Mouse (Mus musculus): ENCODE data around the gene Kcng3. TPM values are rescaled to one million over a fixed set of nuclear protein-coding genes. Genes with fewer than 3 reads are reported as not detected.

Kcng3 gene
- total RNA-seq (2014; rRNA removed), result 2.3 and 4.0 TPM in 2 replicates
- 0.05 and 0.09 TPM in 2 replicates for polyA plus RNA-seq (2015; fragmentation: Nextera tagmentation; extraction: Ambion mirVana)

GRCm38 (mm10) chr17:83631783-83632652, at the start of gene Kcng3:
Kcng3 (minus strand) TSS chr17:83631895.
- Histone ChIP-seq H3K9me3 (ENCODE audit: low read length) (no peaks in the 10 kb centered on the region), H3K4me1 (ENCODE audit: insufficient read depth, low read length) (no peaks in the 10 kb centered on the region; the same call in 1 of the 2 replicates), H3K4me2 (ENCODE audit: low read depth, low read length, poor library complexity, severe bottlenecking) (peak within 1 kb of the TSS; percentile 81), H3K27me3 (ENCODE audit: insufficient read depth, low read length) (peaks cover 32% of the 10 kb centered on the region), H3K36me3 (ENCODE audit: insufficient read depth, low read length) (no peaks in the 10 kb centered on the region), H3K9ac (replicated peaks; ENCODE audit: low read length, poor library complexity, severe bottlenecking) (peak within 1 kb of the TSS; percentile 51), H3K4me3 (ENCODE audit: low read depth, low read length) (peak within 1 kb of the TSS; percentile 56), H3K27ac (ENCODE audit: low read depth, low read length) (no peak within 1 kb of the TSS)
- DNase-seq (ENCODE audit: low spot score) (peak; percentile 40), ATAC-seq (ENCODE audit: low FRiP score) (peak; percentile 48; the same call in 1 of the 2 replicates)
- WGBS, result 0% methylated on average over 57 of the region's 86 CpGs
- no peak for TF ChIP-seq CTCF (IDR thresholded peaks at IDR 0.05)

GRCm38 (mm10) chr17:83677370-83677769, 45.7 kb upstream of the Kcng3 start:
- Histone ChIP-seq H3K4me1 (ENCODE audit: insufficient read depth, low read length) (no peaks in the 10 kb centered on the region), H3K4me3 (ENCODE audit: low read depth, low read length) (no peak overlapping the region), H3K4me2 (ENCODE audit: low read depth, low read length, poor library complexity, severe bottlenecking) (no peak overlapping the region), H3K27me3 (ENCODE audit: insufficient read depth, low read length) (no peaks in the 10 kb centered on the region), H3K9ac (replicated peaks; ENCODE audit: low read length, poor library complexity, severe bottlenecking) (no peak overlapping the region), H3K9me3 (ENCODE audit: low read length) (no peaks in the 10 kb centered on the region), H3K27ac (ENCODE audit: low read depth, low read length) (no peak overlapping the region), H3K36me3 (ENCODE audit: insufficient read depth, low read length) (no peaks in the 10 kb centered on the region)
- no peak for TF ChIP-seq CTCF (IDR thresholded peaks at IDR 0.05)
- 76% methylated on average over 1 of the region's 1 CpGs for WGBS
- DNase-seq (ENCODE audit: low spot score) (no peak), ATAC-seq (ENCODE audit: low FRiP score) (no peak)

- H3K9ac ChIP-seq (replicated peaks; ENCODE audit: low read length, poor library complexity, severe bottlenecking), result no peak overlapping the region
- no peak for ATAC-seq (ENCODE audit: low FRiP score)
- H3K36me3 ChIP-seq (ENCODE audit: insufficient read depth, low read length), result no peaks in the 10 kb centered on the region
- H3K4me1 ChIP-seq (ENCODE audit: insufficient read depth, low read length), result no peaks in the 10 kb centered on the region
- no peak overlapping the region for H3K27ac ChIP-seq (ENCODE audit: low read depth, low read length)
- TF ChIP-seq CTCF (IDR thresholded peaks at IDR 0.05), result no peak
- no peak for DNase-seq (ENCODE audit: low spot score)
- no peak overlapping the region for H3K4me2 ChIP-seq (ENCODE audit: low read depth, low read length, poor library complexity, severe bottlenecking)
- no peaks in the 10 kb centered on the region for H3K27me3 ChIP-seq (ENCODE audit: insufficient read depth, low read length)
- H3K9me3 ChIP-seq (ENCODE audit: low read length), result no peaks in the 10 kb centered on the region
- H3K4me3 ChIP-seq (ENCODE audit: low read depth, low read length), result no peak overlapping the region
- 86% methylated on average over 4 of the region's 4 CpGs for WGBS
These were observed 41.0 kb upstream of the Kcng3 start for GRCm38 (mm10) chr17:83672685-83673084.

GRCm38 (mm10) chr17:83667934-83668690, 36.4 kb upstream of the Kcng3 start:
- Histone ChIP-seq H3K27ac (ENCODE audit: low read depth, low read length) (no peak overlapping the region), H3K4me2 (ENCODE audit: low read depth, low read length, poor library complexity, severe bottlenecking) (no peak overlapping the region), H3K36me3 (ENCODE audit: insufficient read depth, low read length) (no peaks in the 10 kb centered on the region), H3K9me3 (ENCODE audit: low read length) (no peaks in the 10 kb centered on the region), H3K9ac (replicated peaks; ENCODE audit: low read length, poor library complexity, severe bottlenecking) (no peak overlapping the region), H3K4me3 (ENCODE audit: low read depth, low read length) (no peak overlapping the region), H3K4me1 (ENCODE audit: insufficient read depth, low read length) (no peaks in the 10 kb centered on the region), H3K27me3 (ENCODE audit: insufficient read depth, low read length) (no peaks in the 10 kb centered on the region)
- ATAC-seq (ENCODE audit: low FRiP score) (no peak), DNase-seq (ENCODE audit: low spot score) (no peak)
- WGBS, result 84% methylated on average over 3 of the region's 3 CpGs
- no peak for TF ChIP-seq CTCF (IDR thresholded peaks at IDR 0.05)

- H3K9me3 ChIP-seq (ENCODE audit: low read length), result no peaks in the 10 kb centered on the region
These were observed 35.0 kb upstream of the Kcng3 start for GRCm38 (mm10) chr17:83666597-83667287.

More at GRCm38 (mm10) chr17:83666597-83667287, 35.0 kb upstream of the Kcng3 start:
- Histone ChIP-seq H3K27me3 (ENCODE audit: insufficient read depth, low read length) (no peaks in the 10 kb centered on the region), H3K27ac (ENCODE audit: low read depth, low read length) (no peak overlapping the region), H3K36me3 (ENCODE audit: insufficient read depth, low read length) (no peaks in the 10 kb centered on the region), H3K4me3 (ENCODE audit: low read depth, low read length) (no peak overlapping the region), H3K9ac (replicated peaks; ENCODE audit: low read length, poor library complexity, severe bottlenecking) (no peak overlapping the region), H3K4me1 (ENCODE audit: insufficient read depth, low read length) (no peaks in the 10 kb centered on the region), H3K4me2 (ENCODE audit: low read depth, low read length, poor library complexity, severe bottlenecking) (no peak overlapping the region)
- ATAC-seq (ENCODE audit: low FRiP score) (no peak), DNase-seq (ENCODE audit: low spot score) (no peak)
- TF ChIP-seq CTCF (IDR thresholded peaks at IDR 0.05), result no peak
- WGBS, result 79% methylated on average over 13 of the region's 13 CpGs

Measured in midbrain, postnatal 0 days (tissue).